Mouse (Mus musculus) lung, adult 18-20 months (tissue): ENCODE measurements around the gene Gm21885.
A peak's percentile ranks its signal among the peaks of the same experiment; 100 is the strongest.

Source experiments
- DNase-seq, 2 experiments: peaks; one replicate each; pipeline ENCODE4 v3.0.0; 2022; ENCODE audit warnings: mixed read lengths in 2 of 2

Gene Gm21885

DNA sequence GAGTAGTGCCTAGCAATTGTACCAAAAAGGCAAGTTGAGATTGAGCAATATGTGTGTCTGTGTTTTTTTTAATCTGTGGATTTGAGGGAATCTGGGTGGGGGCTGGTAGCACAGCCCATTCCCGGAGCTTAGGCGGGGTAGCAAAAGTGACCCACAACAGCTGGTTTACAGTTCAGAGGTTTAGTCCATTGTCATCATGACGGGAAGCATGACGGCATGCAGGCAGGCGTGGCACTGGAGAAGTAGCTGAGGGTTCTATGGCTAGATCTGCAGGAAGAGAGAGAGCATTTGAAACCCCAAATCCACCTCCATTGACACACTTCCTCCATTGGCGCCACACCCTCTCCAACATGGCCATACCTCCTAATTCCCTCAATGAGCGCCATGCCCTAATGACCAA, 11.8 kb upstream of the Gm21885 start:
- DNase-seq, result no peak

DNA sequence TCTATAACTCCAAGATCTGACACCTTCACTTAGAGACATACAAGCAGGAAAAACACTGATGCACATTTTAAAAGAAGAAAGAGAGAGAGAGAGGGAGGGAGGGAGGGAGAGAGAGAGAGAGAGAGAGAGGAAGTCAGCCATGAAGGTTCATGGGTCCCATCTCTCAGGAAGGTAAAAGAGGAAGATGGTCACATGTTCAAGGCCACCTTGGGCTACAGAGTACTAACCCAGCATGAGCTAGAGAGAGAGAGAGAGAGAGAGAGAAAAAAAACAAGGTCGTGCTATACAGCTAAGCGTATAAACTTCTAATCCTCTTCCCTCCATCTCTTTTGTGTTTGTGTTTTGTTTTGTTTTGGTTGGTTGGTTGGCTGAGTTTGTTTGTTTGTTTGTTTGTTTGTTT, 10.7 kb upstream of the Gm21885 start:
- DNase-seq, result no peak

DNA sequence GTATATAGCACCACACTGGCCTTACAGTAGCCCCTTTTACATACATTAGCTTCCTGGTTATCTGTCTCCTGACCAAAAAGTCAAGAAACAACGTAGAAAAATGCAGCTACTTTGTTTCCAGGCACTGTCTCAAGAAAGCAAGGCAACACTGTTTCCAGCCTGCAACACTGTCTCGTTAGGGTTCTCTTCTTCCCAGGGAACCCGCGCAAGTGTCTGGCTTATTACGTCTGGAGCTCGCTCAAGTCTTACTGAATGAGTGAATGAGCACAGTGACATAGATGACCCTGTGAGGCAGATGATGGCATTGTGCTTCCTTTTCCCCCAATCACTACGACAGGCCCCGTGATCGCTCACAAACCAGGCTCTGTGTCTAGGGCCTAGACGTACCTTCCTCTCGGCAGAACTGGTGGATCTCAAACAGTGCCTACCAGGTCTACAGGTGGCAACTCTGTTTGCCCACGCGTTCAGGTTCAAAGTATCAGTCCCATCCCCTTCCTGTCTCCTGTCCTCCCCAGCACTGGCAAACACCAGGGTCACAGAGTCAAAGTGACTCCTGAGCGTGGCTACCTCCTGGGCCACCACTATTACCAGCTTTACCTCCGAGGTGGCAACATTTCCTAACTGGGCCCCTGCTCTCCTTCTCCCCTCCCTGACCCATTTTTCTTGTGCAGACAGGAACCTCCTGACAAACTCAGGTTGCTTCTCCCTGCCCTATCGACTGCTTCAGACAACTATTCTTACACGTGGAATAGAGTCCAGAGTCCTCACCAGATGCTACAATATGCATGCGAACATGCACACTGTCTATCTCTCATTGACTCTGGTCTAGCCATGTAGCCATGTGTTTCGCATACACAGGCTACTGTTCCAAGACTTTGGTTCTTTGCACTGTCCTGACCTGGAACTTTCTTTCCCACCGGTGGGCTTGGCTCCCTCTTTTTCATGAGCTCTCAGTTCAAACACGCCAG, 8.4 kb upstream of the Gm21885 start:
- DNase-seq, result no peak

DNA sequence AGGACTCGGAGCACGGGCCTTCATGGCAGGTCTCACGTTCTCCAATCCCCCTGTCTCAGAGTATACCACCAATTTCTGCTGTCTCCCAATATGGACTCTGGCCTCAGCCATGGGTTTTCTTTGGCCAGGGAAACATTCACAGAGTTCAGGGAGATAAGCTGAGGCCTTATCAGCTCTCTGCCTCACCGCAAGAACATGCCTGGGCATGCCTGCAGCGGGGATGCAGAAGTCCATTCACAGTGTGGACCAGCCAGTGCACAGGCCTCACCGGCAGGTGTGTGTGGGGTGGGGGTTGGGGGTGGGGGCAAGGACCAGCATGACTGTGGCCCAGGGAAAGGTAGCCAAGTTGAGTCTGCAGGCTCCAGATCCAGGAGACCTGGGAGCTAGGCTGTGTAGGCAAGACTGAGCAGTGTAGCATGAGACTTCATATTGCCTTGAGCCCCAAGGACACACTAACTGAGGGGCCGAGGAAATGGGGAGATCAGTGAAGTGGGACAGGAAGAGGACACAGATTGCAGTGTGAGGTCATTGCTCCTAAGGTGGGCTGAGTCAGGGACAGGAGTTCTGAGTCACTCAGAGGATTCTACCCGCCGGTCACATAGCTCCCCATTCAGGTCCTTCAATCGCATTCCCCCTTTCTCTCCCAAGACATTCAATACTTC, 7.3 kb upstream of the Gm21885 start:
- peak; percentile 32 to 55 for DNase-seq

DNA sequence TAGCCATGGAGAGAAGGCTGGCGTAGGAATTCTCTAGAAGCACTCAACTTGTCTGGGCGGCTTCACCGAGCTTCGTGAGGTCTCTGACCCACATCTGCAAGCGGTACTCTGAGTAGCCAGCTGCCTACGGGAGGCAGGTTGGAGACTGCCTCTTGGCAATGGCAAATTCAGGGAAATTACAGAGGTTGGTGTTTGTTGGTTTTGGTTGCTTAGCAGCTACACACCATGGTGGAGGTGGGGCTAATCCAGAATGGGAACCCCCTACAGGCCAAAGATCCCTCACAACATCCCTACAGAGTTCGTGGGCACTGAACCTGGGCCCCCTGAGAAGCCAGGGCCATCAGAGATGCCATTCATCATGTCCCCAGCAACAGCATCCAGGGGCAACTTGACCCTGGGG, 6.4 kb upstream of the Gm21885 start:
- DNase-seq, result no peak

DNA sequence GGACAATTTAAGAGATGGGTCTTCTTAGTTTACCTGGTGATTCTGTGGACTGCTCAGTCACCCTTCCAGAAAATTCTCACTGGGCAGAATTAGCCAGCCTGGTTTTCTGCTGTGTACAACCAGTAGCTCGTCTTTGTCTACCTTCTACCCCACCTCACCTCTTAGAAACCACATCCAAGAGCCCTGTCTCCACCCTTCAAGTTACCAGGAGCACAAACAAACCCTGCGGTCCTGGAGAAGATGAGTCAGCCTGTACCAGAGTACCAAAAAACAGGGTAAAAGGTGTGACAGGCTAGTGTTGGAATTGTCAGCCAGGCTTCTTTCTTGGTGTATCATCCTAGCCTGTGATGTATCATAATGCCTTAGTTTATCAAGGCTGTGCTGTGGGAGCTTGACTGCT, 6.0 kb upstream of the Gm21885 start:
- DNase-seq, result no peak

DNA sequence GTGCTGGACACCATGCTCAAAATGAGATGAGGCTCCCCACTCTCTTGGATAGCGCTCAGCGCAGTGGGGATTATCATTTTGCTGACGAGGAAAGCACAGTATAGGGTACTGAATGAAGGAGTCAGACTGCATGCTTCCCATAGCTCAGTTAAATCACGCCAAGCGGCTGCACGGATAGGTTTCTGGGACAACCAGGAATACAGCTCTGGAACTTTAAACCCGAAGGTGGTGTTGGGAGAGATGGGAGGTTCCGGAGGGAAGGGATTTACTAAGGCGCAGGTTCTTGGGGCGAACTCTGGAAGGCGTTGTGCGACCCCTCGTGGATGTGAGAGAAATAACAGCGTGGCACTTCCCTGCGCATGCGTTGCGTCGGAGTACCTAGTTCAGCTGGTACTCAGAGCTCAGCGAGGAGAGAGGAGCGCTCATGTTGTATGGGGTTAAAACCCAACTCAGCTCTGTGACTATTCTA, 4.8 kb upstream of the Gm21885 start:
- peak; percentile 90 for DNase-seq

DNA sequence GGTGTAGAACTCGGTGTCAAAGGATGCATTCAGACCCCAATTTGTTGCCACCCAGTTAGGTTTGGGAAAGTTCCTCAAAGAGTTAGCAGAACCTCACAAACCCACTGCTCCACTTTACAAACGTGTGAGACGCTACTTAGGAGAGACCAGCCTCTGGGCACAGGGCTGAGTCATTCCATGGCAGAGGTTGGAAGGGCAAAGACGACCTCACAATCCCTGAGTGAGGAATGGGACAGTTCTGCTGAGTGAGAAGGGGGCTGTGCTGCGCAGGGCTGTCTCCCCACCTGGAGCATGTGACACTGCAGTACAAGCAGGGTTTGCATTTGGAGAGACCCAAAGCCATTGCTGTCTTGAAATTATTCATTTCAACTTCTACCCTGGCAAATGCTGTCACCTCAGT, 618 bp downstream of the Gm21885 start:
- no peak for DNase-seq

DNA sequence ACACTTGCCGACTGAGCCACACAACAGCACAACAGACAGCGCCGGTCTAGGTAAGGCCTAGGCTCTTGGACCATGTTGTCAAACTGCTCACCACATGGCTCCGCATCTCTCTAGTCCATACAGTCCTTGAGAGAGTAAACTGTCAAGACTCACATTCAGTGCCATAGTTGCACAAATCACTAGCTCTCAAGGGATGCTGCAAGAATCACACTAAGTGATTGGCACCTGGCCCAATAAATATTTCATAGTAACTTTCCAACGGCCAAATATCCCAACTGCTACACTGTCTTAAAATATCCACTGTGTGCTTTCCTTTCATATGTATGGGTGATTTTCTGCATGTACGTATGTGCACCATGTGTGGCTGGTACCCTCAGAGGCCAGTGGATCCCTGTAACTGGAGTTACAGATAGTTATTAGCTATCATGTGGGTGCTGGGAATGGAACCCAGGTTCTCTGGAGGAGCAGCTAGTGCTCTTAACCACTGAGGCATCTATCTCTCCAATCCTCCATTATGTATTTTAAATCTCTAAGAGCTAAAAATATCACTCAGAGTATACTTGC, 1.9 kb downstream of the Gm21885 start:
- DNase-seq, result no peak

DNA sequence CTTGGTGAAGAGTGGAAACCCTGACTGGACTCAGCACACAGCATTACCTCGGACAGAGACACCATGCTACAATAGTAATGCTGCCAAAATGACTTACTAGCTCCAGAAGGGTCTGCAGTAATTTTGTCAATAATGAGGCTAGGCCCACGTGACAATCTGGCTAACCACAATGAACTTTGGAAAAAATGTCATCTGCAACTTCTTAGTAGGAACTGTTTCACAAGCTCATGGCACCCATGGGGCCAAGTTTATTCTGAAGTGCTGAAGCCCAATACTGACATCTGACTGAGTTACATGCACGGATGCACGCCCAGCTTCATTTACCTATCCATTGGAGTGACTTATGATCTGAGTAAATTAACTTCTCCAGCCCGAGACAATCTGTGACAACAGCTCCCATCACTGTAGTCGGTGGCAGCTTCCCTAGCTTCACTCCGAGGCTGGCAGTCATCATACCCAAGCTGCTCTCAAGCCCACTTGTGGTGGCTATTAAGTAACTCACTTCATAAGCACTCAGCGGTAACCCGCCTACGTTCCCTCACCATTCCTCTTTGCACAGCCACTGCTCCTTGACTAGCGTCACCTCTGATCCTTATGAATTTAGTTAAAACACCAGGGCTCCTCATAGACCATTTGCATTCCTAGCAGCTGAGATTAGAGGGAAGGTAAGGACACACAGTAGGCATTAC, 4.4 kb downstream of the Gm21885 start:
- peak; percentile 76 to 84 for DNase-seq

DNA sequence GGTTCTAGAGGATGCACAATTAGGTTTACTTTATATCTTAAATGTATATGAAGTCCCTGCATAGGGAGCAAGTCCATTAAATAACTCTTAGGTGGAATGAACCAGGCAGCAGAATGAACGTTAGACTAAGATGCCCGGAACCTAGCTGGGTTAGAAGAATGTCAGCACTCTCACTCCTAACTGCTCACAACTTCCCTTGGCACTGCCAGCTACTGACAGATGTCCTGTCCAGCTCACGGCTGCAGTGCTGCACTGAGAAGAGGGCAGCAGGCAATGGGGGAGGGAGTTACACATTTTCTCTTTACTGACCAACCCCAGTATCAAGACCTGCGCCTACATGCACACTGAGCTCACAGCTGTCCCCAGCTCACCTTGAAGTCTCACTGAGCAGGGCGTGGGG, 5.4 kb downstream of the Gm21885 start:
- no peak for DNase-seq

DNA sequence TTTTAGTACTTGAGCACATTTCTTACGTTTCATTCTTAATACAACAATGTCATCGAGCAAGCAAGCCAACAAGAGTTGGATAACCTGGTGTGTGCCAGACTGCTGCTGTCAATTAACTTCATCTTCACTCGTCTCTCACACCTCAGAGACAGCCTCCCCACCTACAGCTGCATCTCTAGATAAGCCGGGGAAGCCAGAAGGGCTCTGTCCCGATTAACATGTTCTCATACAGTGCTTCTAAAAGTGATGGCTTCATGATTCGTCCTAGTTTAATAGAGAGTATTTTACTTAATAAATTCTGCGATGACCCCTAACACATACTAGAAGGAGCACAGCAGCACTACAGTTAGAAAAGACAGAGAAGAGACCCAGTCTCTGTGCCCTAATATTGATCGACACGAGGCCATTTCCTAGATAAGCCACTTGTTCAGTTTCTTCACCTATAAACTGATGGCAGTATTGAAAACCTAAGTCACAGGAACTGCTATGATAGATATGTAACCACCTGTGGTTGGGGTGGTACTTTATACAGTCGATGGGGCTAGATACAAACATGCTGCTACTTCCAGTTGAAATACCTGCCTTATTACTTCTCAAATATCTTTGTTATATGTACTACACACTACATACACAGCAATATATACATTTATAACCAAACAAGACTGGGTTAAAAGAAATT, 8.5 kb downstream of the Gm21885 start:
- no peak for DNase-seq

DNA sequence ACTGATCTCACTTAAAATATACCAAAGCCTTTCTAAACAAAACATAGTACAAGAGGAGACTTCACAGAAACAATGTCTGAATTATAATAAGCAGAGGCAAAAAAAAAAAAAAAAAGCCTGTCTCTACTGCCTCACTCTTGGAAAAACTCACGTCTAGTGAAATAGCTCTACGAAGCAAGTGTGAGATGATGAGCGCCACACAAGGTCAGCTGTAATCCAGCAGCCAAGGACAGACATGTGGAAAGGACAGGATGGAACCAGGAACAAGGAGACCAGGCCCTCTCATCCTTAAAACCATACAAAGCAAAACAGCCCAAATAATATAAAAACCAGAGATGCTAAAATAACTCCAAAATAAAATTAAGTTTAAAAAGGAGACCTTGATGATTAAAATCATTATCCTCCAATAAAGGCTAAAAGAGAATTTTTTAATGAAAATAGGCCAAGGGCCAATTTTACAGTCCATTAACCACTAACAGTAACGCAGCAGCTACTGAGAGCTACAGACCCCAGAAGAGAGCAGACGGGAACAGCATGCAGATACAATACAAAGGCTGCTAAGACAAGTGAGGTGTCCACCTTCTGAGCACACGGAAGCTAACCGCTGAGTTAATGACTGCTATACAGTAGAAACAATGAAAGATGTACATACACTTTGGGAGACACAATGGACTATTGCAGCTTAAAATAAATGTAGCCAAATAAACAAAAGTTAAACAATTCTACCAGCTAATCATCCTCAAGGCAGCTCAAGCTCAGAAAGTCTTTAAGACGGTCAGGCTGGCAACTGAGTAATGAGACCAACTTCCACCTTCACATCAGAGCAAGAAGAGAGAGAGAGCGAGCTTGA, 13.5 kb downstream of the Gm21885 start:
- DNase-seq, result no peak

DNA sequence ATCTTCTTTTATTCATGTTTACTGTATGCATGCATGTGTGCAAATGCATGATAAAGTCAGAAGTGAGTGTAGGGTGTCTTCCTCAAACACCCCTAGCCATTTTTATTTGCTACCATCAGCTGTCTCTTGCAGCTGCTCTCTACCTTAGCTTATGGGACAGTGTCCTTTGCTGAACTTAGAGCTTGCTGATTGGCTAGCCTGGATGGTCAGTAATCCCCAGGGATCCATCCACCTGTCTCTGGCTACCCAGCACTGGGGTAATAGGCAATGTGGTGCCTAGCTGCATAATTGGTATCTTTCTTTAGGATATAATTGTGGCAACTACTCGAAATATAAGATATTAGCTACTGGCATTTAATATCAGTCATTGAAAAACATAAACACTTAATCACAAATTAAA, 31.1 kb downstream of the Gm21885 start:
- no peak for DNase-seq

DNA sequence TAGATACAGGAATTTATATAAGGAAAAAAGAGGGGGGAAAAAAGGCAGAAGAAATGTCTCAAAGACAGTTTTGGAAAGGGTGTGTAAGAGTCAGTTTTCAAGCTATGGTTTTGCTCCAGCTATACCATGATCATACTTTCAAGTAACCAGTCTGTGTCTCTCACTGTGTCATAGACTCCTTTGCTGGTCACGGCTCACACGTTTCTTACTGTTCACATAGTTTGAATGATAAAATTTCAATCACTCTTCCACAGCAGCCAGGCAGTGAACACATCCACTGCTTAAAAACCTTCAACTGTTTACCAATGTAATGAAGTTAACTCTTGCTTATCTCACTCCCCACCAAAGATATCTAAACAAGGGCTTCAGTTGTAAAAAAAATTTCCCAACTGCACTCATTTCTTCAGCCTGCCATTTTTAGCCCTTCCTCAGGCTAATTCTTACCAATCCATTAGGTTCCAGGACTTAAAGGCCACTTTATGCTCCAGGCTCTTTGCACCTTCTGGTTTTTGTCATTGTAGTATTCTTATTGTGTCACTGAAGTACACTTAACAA, 32.5 kb downstream of the Gm21885 start:
- no peak for DNase-seq

DNA sequence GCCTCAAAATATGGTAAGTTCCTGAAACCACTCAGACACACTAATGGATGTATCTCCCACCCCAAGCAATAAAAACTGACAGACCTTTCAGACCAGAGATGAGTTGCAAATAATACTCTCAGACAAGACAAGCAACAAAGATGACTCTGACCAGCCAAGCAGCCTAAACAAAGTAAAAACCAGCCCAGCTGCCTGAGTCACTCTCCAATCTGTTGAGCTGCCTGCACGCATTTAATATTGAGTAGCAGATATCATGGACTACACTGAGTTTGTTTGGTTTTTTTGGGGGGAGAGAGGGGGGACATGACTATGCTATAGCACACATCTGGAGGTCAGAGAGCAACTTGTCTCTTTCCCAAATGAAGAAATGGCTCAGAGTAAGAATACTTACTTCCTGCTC, 33.6 kb downstream of the Gm21885 start:
- no peak for DNase-seq

DNA sequence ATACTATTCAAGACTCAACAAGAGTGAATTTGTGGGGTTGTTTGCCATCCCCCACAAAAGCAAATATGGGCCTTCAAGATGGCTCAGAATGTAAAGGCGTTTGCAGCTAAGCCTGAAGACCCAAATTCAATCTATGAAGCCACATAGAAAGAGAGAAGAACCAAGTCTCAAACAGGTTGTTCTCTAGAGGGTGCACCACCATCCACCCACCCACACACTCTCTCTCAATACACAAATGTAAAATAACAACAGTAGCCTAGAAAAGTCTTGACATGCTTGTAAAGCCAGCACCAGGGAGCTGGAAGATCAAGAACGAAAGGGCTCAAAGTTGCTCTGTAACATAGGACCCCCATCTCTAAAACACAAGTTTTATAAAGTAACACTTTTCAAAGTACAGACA, 34.9 kb downstream of the Gm21885 start:
- DNase-seq, result no peak

DNA sequence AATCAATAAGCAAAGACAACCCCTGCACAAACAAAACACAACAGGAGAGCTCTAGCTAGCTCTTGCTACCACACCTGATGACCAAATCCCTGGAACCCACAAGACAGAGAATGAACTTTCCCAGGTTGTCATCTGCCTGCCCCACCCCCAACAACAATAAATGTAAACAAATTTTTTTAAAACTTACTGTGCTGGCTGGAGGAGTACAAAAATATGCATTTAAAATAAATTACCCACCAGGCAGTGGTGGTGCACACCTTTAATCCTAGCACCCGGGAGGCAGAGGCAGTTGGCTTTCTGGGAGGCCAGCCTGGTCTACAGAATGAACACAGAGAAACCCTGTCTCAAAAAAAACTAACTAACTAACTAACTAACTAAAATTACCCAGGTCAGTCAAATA, 35.3 kb downstream of the Gm21885 start:
- no peak for DNase-seq

DNA sequence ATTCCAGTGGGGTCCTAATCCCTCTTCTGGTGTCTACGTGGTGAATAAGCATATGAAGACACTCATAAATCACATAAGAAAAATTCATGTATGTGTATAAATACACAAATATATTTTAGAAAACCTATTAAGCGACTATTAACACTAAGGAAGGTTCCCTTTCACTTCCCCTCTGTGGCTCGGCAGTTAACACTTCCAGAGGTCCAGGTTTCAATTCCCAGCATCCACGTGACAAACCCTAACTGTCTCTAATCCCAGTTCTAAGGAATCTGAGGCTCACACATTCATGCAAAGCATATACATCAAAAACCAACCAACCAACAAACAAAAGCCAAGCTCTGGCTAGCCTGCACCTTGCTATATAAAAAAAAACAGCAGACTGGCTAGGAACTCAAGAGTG, 35.8 kb downstream of the Gm21885 start:
- DNase-seq, result no peak

DNA sequence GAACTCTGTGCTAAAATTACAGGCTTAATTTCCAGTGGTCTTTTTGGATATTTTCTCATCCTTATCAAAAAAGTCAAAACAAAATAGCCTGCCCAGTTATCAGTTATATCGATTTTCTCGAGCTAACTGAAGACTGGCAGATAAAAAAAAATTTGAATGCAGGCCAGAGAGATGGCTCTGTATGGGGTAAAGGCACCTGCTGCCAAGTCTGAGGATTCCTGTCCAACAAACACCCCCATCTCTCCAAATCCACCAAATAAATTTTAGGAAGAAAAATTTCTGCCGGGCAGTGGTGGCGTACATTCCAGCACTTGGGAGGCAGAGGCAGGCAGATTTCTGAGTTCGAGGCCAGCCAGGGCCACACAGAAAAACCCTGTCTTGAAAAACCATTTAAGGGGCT, 36.4 kb downstream of the Gm21885 start:
- DNase-seq, result no peak
